Mouse (Mus musculus) midbrain, embryonic 12.5 days (tissue): Measurements from ENCODE around the gene Keap1. TPM values are rescaled to one million over a fixed set of nuclear protein-coding genes. Genes with fewer than 3 reads are reported as not detected.

Experiments
- ATAC-seq: fragments of 200-750 bp; cut with Nextera tagmentation; 2 replicates; pipeline ENCODE4 v1.8.0; 2017; ENCODE audit warnings: low read depth, moderate TSS enrichment, moderate library complexity; ENCODE audit not compliant: low FRiP score
- H3K27ac ChIP-seq: fragments of 300-500 bp; sonication (generic); replicated peaks from 2 replicates; pipeline ENCODE4 v1.5.1; 2016; ENCODE audit warnings: mild to moderate bottlenecking
- H3K27me3 ChIP-seq: fragments of 300-500 bp; sonication (generic); 2 replicates; pipeline ENCODE4 v1.6.1; 2016; ENCODE audit warnings: mild to moderate bottlenecking
- H3K36me3 ChIP-seq: fragments of 300-500 bp; sonication (generic); 2 replicates; pipeline ENCODE4 v1.6.1; 2016
- H3K4me1 ChIP-seq: fragments of 300-500 bp; sonication (generic); 2 replicates; pipeline ENCODE4 v1.6.1; 2016
- H3K4me2 ChIP-seq: fragments of 300-500 bp; sonication (generic); replicated peaks from 2 replicates; pipeline ENCODE4 v1.6.1; 2016; ENCODE audit warnings: mild to moderate bottlenecking, moderate library complexity
- H3K4me3 ChIP-seq: fragments of 300-500 bp; sonication (generic); 2 replicates; pipeline ENCODE4 v1.5.1; 2016; ENCODE audit warnings: mild to moderate bottlenecking
- H3K9ac ChIP-seq: fragments of 300-500 bp; sonication (generic); replicated peaks from 2 replicates; pipeline ENCODE4 v1.6.1; 2016; ENCODE audit warnings: mild to moderate bottlenecking, moderate library complexity
- H3K9me3 ChIP-seq: fragments of 300-500 bp; sonication (generic); 2 replicates; pipeline ENCODE4 v1.6.1; 2016; ENCODE audit warnings: mild to moderate bottlenecking
- WGBS: fragments of 180-500 bp; shearing (Covaris S2); methylation state at CpG from one replicate; pipeline ENCODE4 v1.1.7; 2016; 5-methylcytosine and 5-hydroxymethylcytosine counted together
- polyA plus RNA-seq: library from polyadenylated mRNA; unstranded; fragments of >200 nt; fragmentation: Nextera tagmentation; extraction: Ambion mirVana; gene quantifications from 2 replicates; pipeline ENCODE4 v1.2.1, GENCODE M21; 2016

Keap1 gene
- 52.3 and 52.6 TPM in 2 replicates for polyA plus RNA-seq

DNA sequence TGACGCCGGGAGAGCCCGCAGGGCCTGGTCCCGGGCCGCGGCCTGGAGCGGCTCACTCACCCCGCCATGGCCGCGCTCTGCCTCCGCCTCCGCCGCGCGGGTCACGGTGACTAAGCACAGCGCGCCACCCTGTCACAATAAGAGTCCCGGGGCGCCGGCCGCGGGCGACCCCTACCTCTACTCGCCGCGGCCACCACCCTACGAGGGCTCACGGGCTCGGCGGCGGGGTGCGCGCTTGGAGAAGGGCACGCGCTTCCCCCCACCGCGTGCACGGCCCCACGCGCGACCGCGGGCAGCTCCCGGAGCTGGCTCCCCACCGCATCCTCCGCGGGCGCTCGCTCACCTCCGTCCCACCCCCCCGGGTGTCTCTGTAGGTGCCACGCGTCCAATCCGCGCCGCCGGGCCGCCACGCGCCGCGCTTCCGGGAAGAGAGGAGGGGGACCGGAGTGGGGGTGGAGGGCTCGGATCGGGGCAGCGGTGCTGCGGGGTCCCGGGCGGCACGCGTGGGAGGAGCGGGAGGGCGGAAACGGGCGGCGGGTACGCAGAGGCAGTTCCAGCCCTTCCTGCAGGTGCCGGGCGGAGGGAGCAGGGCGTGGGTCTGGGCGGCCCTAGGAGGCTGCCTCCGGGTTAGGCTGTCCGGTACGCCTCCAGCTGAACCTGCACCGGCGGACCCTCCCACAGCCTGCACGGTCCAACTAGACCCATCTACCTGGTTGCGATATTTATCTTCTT, at the start of gene Keap1:
Keap1 (minus strand) TSS at position 629 of the 732 bp plus-strand sequence.
- Histone ChIP-seq H3K4me3 (peak within 1 kb of the TSS; percentile 94), H3K9ac (peak within 1 kb of the TSS; percentile 95), H3K4me1 (peaks cover 21% of the 10 kb centered on the region), H3K27me3 (peaks cover 47% of the 10 kb centered on the region), H3K4me2 (peak within 1 kb of the TSS; percentile 83), H3K36me3 (peaks cover 7% of the 10 kb centered on the region), H3K9me3 (no peaks in the 10 kb centered on the region), H3K27ac (peak within 1 kb of the TSS; percentile 86)
- under 1% methylated on average over 87 of the region's 90 CpGs for WGBS
- peak; percentile 90 for ATAC-seq

- no peak for ATAC-seq
- Histone ChIP-seq H3K36me3 (peaks cover 14% of the 10 kb centered on the region), H3K4me1 (peaks cover 34% of the 10 kb centered on the region), H3K9me3 (no peaks in the 10 kb centered on the region), H3K9ac (peak overlapping the region; percentile 73), H3K4me2 (peak overlapping the region; percentile 70), H3K4me3 (peak overlapping the region; percentile 84), H3K27me3 (no peaks in the 10 kb centered on the region), H3K27ac (peak overlapping the region; percentile 82)
- 82% methylated on average over 13 of the region's 13 CpGs for WGBS
Observed at GRCm38 (mm10) chr9:21288404-21289336, 49.5 kb upstream of the Keap1 start.

- Histone ChIP-seq H3K27ac (peak within 1 kb of the TSS; percentile 82), H3K9ac (peak within 1 kb of the TSS; percentile 73), H3K4me2 (peak within 1 kb of the TSS; percentile 70), H3K4me1 (peaks cover 34% of the 10 kb centered on the region), H3K9me3 (no peaks in the 10 kb centered on the region), H3K4me3 (peak within 1 kb of the TSS; percentile 84), H3K36me3 (peaks cover 18% of the 10 kb centered on the region), H3K27me3 (no peaks in the 10 kb centered on the region)
- ATAC-seq: peak; percentile 69
- 1% methylated on average over 59 of the region's 59 CpGs for WGBS
Observed at GRCm38 (mm10) chr9:21287571-21288402, 48.6 kb upstream of the Keap1 start, which contains the start of gene Kri1. Gene Kri1, minus strand, starts transcription at chr9:21287969.

DNA sequence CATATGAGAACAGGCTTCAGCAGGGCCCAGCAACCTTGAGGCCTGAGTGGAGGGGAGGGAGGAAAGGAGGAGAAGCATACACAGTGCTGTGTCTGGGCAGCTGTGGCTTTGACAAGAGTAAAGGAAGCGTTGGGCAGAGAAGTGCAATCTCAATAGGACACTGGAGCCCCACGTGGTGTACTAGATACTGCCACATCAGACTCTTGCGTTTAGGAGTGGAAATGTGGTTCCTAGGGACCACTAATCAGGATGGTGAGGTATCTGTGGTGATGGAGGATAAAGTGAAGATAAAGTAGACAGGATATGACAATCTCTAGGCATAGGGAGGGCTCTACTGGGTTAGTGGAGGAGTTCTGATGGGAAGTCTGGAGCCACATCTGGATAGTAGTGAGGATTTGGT, 47.6 kb upstream of the Keap1 start:
- Histone ChIP-seq H3K9ac (peak overlapping the region; percentile 73; the same call in 1 of the 2 replicates), H3K4me2 (peak overlapping the region; percentile 70), H3K4me1 (peaks cover 34% of the 10 kb centered on the region), H3K9me3 (no peaks in the 10 kb centered on the region), H3K4me3 (peak overlapping the region; percentile 84), H3K27me3 (no peaks in the 10 kb centered on the region), H3K27ac (no peak overlapping the region), H3K36me3 (peaks cover 26% of the 10 kb centered on the region)
- no peak for ATAC-seq
- WGBS: 73% methylated on average over 3 of the region's 3 CpGs

- 92% methylated on average over 3 of the region's 3 CpGs for WGBS
- Histone ChIP-seq H3K27me3 (no peaks in the 10 kb centered on the region), H3K4me3 (no peak overlapping the region), H3K4me1 (peaks cover 22% of the 10 kb centered on the region), H3K4me2 (no peak overlapping the region), H3K9me3 (no peaks in the 10 kb centered on the region), H3K9ac (no peak overlapping the region), H3K27ac (no peak overlapping the region), H3K36me3 (peaks cover 51% of the 10 kb centered on the region)
- no peak for ATAC-seq
Observed at GRCm38 (mm10) chr9:21283994-21284393, 44.8 kb upstream of the Keap1 start.

- Histone ChIP-seq H3K9ac (no peak overlapping the region), H3K27me3 (no peaks in the 10 kb centered on the region), H3K4me1 (peaks cover 18% of the 10 kb centered on the region), H3K36me3 (peaks cover 55% of the 10 kb centered on the region), H3K9me3 (no peaks in the 10 kb centered on the region), H3K4me3 (no peak overlapping the region), H3K4me2 (no peak overlapping the region), H3K27ac (no peak overlapping the region)
- 90% methylated on average over 5 of the region's 5 CpGs for WGBS
- no peak for ATAC-seq
Observed at GRCm38 (mm10) chr9:21283591-21283990, 44.4 kb upstream of the Keap1 start.

GRCm38 (mm10) chr9:21277776-21278175, 38.6 kb upstream of the Keap1 start:
- Histone ChIP-seq H3K27me3 (no peaks in the 10 kb centered on the region), H3K4me1 (no peaks in the 10 kb centered on the region), H3K36me3 (peaks cover 93% of the 10 kb centered on the region), H3K4me2 (no peak overlapping the region), H3K27ac (no peak overlapping the region), H3K9me3 (no peaks in the 10 kb centered on the region), H3K4me3 (no peak overlapping the region), H3K9ac (no peak overlapping the region)
- ATAC-seq: no peak
- 98% methylated on average over 5 of the region's 5 CpGs for WGBS

DNA sequence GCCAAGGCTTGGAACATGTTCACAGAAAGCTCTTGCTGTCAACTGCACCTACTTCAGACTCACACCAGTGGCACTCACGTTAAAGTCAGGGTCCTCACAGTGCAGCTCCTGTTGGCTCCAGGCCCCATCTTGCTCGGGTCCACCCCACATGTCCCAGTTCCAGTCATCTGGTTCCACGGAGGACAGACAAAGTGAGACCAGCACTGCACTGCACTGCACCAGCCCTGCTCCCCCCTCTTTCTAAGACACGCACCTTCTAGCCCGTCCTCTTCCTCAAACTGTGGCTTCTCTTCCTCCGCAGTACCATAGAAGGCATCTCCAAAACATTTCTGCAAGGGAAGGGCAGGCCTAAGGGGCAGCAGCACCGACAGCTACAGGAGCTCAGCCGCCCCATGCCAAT, 37.1 kb upstream of the Keap1 start:
- Histone ChIP-seq H3K4me2 (no peak overlapping the region), H3K4me3 (no peak overlapping the region), H3K9me3 (no peaks in the 10 kb centered on the region), H3K36me3 (peaks cover 96% of the 10 kb centered on the region), H3K27ac (no peak overlapping the region), H3K27me3 (no peaks in the 10 kb centered on the region), H3K9ac (no peak overlapping the region), H3K4me1 (no peaks in the 10 kb centered on the region)
- 88% methylated on average over 8 of the region's 8 CpGs for WGBS
- ATAC-seq: no peak

- Histone ChIP-seq H3K9me3 (no peaks in the 10 kb centered on the region), H3K4me3 (no peak overlapping the region), H3K4me1 (no peaks in the 10 kb centered on the region), H3K4me2 (no peak overlapping the region), H3K36me3 (peaks cover 96% of the 10 kb centered on the region), H3K27ac (no peak overlapping the region), H3K9ac (no peak overlapping the region), H3K27me3 (no peaks in the 10 kb centered on the region)
- WGBS: 90% methylated on average over 12 of the region's 12 CpGs
- ATAC-seq: no peak
Observed at GRCm38 (mm10) chr9:21275727-21276126, 36.6 kb upstream of the Keap1 start.

DNA sequence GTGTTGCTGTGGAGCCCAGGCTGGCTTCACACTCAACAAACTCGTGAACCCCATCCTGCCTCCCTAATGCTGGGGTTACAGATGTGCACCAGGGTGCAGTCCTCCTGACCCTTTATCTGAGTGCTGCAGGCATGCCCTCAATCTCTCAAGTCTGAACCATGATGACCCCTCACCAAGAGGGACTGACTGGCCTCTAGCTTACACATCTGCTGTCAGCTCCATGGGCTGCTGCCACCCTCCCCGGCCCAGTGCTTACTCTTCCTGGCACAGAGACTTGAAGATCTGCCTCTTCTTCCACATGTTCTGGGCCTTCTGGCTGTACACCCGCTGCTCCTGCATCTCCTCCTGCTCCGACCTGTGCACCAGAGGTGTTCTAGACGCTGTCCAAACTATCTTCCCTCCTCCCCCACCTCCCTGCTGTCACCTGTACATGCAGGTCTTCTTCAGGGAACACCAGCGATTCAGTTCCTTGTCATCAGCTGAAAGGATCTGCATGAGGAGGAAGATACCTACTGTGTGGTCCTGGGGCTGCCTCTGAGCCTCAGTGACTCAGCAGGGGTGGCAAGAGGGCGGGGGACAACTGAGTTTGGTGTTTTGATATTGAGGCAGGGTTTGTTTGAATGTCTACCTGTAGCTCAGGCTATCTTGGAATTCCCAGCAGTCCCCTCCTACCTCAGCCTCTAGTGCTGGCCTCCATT, 36.0 kb upstream of the Keap1 start:
- Histone ChIP-seq H3K9ac (no peak overlapping the region), H3K4me2 (no peak overlapping the region), H3K36me3 (peaks cover 98% of the 10 kb centered on the region), H3K4me3 (no peak overlapping the region), H3K4me1 (no peaks in the 10 kb centered on the region), H3K9me3 (no peaks in the 10 kb centered on the region), H3K27me3 (no peaks in the 10 kb centered on the region), H3K27ac (no peak overlapping the region)
- whole genome bisulfite sequencing: 83% methylated on average over 7 of the region's 7 CpGs
- ATAC-seq: no peak

- no peaks in the 10 kb centered on the region for H3K9me3 ChIP-seq
- H3K27me3 ChIP-seq: no peaks in the 10 kb centered on the region
- no peak overlapping the region for H3K4me3 ChIP-seq
- ATAC-seq: no peak
- H3K9ac ChIP-seq: no peak overlapping the region
- no peaks in the 10 kb centered on the region for H3K4me1 ChIP-seq
- WGBS: 92% methylated on average over 3 of the region's 3 CpGs
- peaks cover 96% of the 10 kb centered on the region for H3K36me3 ChIP-seq
- H3K4me2 ChIP-seq: no peak overlapping the region
- H3K27ac ChIP-seq: no peak overlapping the region
Observed at GRCm38 (mm10) chr9:21274336-21274735, 35.2 kb upstream of the Keap1 start.
